Mouse (Mus musculus): ENCODE measurements at regions not wholly inside any gene's neighbourhood (a gene's known extent, or its start where the extent isn't known, plus 50 kb on each side); places are given as distances from the start of the nearest gene placed in this dataset.

DNA sequence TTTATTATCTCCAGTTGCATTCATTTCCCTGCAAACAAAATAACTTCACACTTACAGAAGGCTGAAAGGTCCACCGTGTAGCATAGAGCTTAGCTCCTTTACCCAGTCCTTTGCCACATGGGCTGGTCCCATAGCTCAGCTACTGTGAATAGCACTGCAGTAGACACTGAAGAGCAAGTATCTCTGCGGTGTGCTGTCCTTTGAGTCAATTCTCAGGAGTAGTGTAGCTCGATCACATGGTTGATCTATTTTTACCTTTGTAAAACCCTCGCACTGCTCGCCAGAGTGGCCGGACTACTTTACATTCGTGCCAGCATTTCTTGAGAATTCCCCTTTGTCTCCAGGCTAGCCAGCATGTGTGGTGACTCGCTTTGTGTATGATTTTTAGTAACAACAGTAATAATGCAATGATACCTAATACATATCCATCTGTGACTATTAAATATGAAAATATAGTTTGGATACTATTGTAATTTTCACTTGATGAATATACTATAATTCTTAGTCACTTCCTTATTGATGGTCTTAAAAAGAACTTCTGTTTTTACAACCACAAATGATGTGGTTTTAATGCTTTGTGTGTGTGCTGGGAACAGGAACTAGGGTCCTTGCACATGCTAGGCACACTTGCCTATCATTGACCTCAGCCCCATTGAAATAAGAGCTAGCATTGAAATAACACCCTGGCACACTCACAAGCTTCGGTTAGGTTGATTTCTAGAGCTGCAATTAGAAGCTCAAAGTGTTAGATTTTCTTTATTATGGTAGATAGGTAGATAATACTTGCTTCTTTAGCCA, 257.7 kb upstream of the Atp11b start:
- TF ChIP-seq POLR2A (IDR thresholded peaks at IDR 0.05; ENCODE audit: insufficient read depth, low read length) (no peak), CTCF (IDR thresholded peaks at IDR 0.05; ENCODE audit: low read depth, low read length) (no peak), EP300 (IDR thresholded peaks at IDR 0.05; ENCODE audit: insufficient read depth, low read depth, low read length) (no peak)
